Mouse (Mus musculus) 3134 (cell line): ENCODE results near the gene Runx2.
A peak's percentile ranks its signal among the peaks of the same experiment; 100 is the strongest.

ENCODE experiments used
- DNase-seq: peaks from one replicate; pipeline ENCODE4 v3.0.0-alpha.2; 2011; ENCODE audit warnings: low spot score; ENCODE audit not compliant: insufficient read length; ENCODE audit errors: extremely low read depth

The Runx2 gene

GRCm38 (mm10) chr17:44718591-44718990, 96.0 kb downstream of the Runx2 start:
- DNase-seq: no peak

GRCm38 (mm10) chr17:44718036-44718435, 96.6 kb downstream of the Runx2 start:
- DNase-seq: no peak

- DNase-seq: no peak
Observed at GRCm38 (mm10) chr17:44714116-44714515, 100.5 kb downstream of the Runx2 start.

- no peak for DNase-seq
Observed at GRCm38 (mm10) chr17:44713404-44713803, 101.2 kb downstream of the Runx2 start.

GRCm38 (mm10) chr17:44709516-44710252, 104.9 kb downstream of the Runx2 start:
- peak; percentile 88 for DNase-seq

GRCm38 (mm10) chr17:44707956-44708355, 106.6 kb downstream of the Runx2 start:
- no peak for DNase-seq

GRCm38 (mm10) chr17:44706531-44706930, 108.1 kb downstream of the Runx2 start:
- peak; percentile 67 for DNase-seq

GRCm38 (mm10) chr17:44702506-44703298, 111.9 kb downstream of the Runx2 start:
- no peak for DNase-seq

- no peak for DNase-seq
Observed at GRCm38 (mm10) chr17:44701531-44701930, 113.1 kb downstream of the Runx2 start.

GRCm38 (mm10) chr17:44700326-44700725, 114.3 kb downstream of the Runx2 start:
- no peak for DNase-seq

- DNase-seq: no peak
Observed at GRCm38 (mm10) chr17:44697053-44697452, 117.5 kb downstream of the Runx2 start.

- DNase-seq: no peak
Observed at GRCm38 (mm10) chr17:44693552-44693951, 121.0 kb downstream of the Runx2 start.

- no peak for DNase-seq
Observed at GRCm38 (mm10) chr17:44691517-44691916, 123.1 kb downstream of the Runx2 start.

- DNase-seq: no peak
Observed at GRCm38 (mm10) chr17:44690410-44691035, 124.1 kb downstream of the Runx2 start.

- DNase-seq: no peak
Observed at GRCm38 (mm10) chr17:44688306-44688705, 126.3 kb downstream of the Runx2 start.

GRCm38 (mm10) chr17:44685514-44685913, 129.1 kb downstream of the Runx2 start:
- no peak for DNase-seq

GRCm38 (mm10) chr17:44683026-44683425, 131.6 kb downstream of the Runx2 start:
- no peak for DNase-seq

- peak; percentile 75 for DNase-seq
Observed at GRCm38 (mm10) chr17:44677782-44678181, 136.8 kb downstream of the Runx2 start.

GRCm38 (mm10) chr17:44672806-44673205, 141.8 kb downstream of the Runx2 start:
- no peak for DNase-seq

GRCm38 (mm10) chr17:44671946-44672692, 142.5 kb downstream of the Runx2 start:
- no peak for DNase-seq

- no peak for DNase-seq
Observed at GRCm38 (mm10) chr17:44669985-44670384, 144.6 kb downstream of the Runx2 start.
